8 mouse cellular contexts compared by ENCODE assay signal in genomic region chr3:51233918-51234751, GRCm38 (mm10). TPM values are rescaled to one million over a fixed set of nuclear protein-coding genes. Genes with fewer than 3 reads are reported as not detected.
DNase-seq lines count a peak whose midpoint lies in the region; ATAC-seq lines count a peak whose summit lies in the region.

No protein-coding gene starts in this region.

- peak; percentile 81 for ATAC-seq in embryonic facial prominence, embryonic 13.5 days (ENCODE audit: insufficient number of reproducible peaks, insufficient read depth, low FRiP score, low TSS enrichment, low read depth)
- peak; percentile 82 for ATAC-seq in limb, embryonic 13.5 days (ENCODE audit: low FRiP score, low read depth)
- peak; percentile 76 for ATAC-seq in midbrain, embryonic 16.5 days

- DNase-seq in 3T3-L1 (ENCODE audit: low read depth, low spot score), result peak; percentile 91
- DNase-seq in adrenal gland, postnatal 36 days, result peak; percentile 87 to 91
- DNase-seq in heart, adult 8-10 months (ENCODE audit: low spot score), result peak; percentile 80
- DNase-seq in kidney, adult 8-10 months, result peak; percentile 74 to 83
- peak; percentile 84 to 91 for DNase-seq in spleen, postnatal 10 days (ENCODE audit: low spot score in 2 of 2)

- H3K4me3 ChIP-seq in embryonic facial prominence, embryonic 13.5 days, result no peak overlapping the region
- no peak overlapping the region for H3K4me3 ChIP-seq in limb, embryonic 13.5 days
- H3K4me3 ChIP-seq in midbrain, embryonic 16.5 days (ENCODE audit: low read depth, low read length), result no peak overlapping the region

- H3K27me3 ChIP-seq in embryonic facial prominence, embryonic 13.5 days, result no peaks in the 10 kb centered on the region
- no peaks in the 10 kb centered on the region for H3K27me3 ChIP-seq in limb, embryonic 13.5 days
- H3K27me3 ChIP-seq in midbrain, embryonic 16.5 days (ENCODE audit: control insufficient read depth, insufficient read depth, low read depth, low read length), result no peaks in the 10 kb centered on the region

- peak overlapping the region; percentile 12; the same call in 1 of the 2 replicates for H3K4me2 ChIP-seq in embryonic facial prominence, embryonic 13.5 days
- H3K4me2 ChIP-seq in limb, embryonic 13.5 days (replicated peaks), result no peak overlapping the region
- H3K4me2 ChIP-seq in midbrain, embryonic 16.5 days (ENCODE audit: low read length), result no peak overlapping the region

- WGBS in embryonic facial prominence, embryonic 13.5 days, result 42% methylated on average over 13 of the region's 13 CpGs
- 35% methylated on average over 13 of the region's 13 CpGs for WGBS in limb, embryonic 13.5 days
- WGBS in midbrain, embryonic 16.5 days, result 45% methylated on average over 13 of the region's 13 CpGs

- no peak overlapping the region for H3K27ac ChIP-seq in embryonic facial prominence, embryonic 13.5 days
- H3K27ac ChIP-seq in limb, embryonic 13.5 days, result no peak overlapping the region
- H3K27ac ChIP-seq in midbrain, embryonic 16.5 days (ENCODE audit: low read length), result no peak overlapping the region

- no peaks in the 10 kb centered on the region for H3K9me3 ChIP-seq in embryonic facial prominence, embryonic 13.5 days
- no peaks in the 10 kb centered on the region for H3K9me3 ChIP-seq in limb, embryonic 13.5 days
- H3K9me3 ChIP-seq in midbrain, embryonic 16.5 days (replicated peaks; ENCODE audit: control insufficient read depth, low read length, poor library complexity, severe bottlenecking), result no peaks in the 10 kb centered on the region

- H3K36me3 ChIP-seq in embryonic facial prominence, embryonic 13.5 days, result no peaks in the 10 kb centered on the region
- H3K36me3 ChIP-seq in limb, embryonic 13.5 days, result no peaks in the 10 kb centered on the region
- no peaks in the 10 kb centered on the region for H3K36me3 ChIP-seq in midbrain, embryonic 16.5 days (ENCODE audit: control insufficient read depth, insufficient read depth, low read length)

- 0 out of 2 replicates have a peak overlapping the region, but pooled peaks have one; percentile 38 for H3K9ac ChIP-seq in embryonic facial prominence, embryonic 13.5 days
- H3K9ac ChIP-seq in limb, embryonic 13.5 days, result no peak overlapping the region
- no peak overlapping the region for H3K9ac ChIP-seq in midbrain, embryonic 16.5 days (ENCODE audit: low read depth, low read length)

- H3K4me1 ChIP-seq in embryonic facial prominence, embryonic 13.5 days, result peaks cover 32% of the 10 kb centered on the region
- H3K4me1 ChIP-seq in limb, embryonic 13.5 days, result peaks cover 22% of the 10 kb centered on the region
- H3K4me1 ChIP-seq in midbrain, embryonic 16.5 days (ENCODE audit: control insufficient read depth, insufficient read depth, low read length), result no peaks in the 10 kb centered on the region

RNA-seq across cellular contexts. Expression of gene Noct, which starts 9.9 kb away (rescaled TPM):
- total RNA-seq in adrenal gland, postnatal 36 days (2021), result 10 to 100 TPM; 18.4 to 31.1 TPM
- 9.6 and 9.9 TPM in 2 replicates for polyA plus RNA-seq in embryonic facial prominence, embryonic 13.5 days (2015; fragmentation: Nextera tagmentation; extraction: Ambion mirVana)
- 10 to 100 TPM; 32.2 to 45.2 (median 41.6) TPM for total RNA-seq in heart, adult 8-10 months (2022)
- polyA plus RNA-seq in limb, embryonic 13.5 days (2015; fragmentation: Nextera tagmentation; extraction: Ambion mirVana), result 10.0 and 10.4 TPM in 2 replicates
- 29.0 and 30.8 TPM in 2 replicates for polyA plus RNA-seq in midbrain, embryonic 16.5 days (2015; fragmentation: Nextera tagmentation; extraction: Ambion mirVana)
